ENCODE assay signal across 9 mouse cellular contexts in the genomic region with DNA sequence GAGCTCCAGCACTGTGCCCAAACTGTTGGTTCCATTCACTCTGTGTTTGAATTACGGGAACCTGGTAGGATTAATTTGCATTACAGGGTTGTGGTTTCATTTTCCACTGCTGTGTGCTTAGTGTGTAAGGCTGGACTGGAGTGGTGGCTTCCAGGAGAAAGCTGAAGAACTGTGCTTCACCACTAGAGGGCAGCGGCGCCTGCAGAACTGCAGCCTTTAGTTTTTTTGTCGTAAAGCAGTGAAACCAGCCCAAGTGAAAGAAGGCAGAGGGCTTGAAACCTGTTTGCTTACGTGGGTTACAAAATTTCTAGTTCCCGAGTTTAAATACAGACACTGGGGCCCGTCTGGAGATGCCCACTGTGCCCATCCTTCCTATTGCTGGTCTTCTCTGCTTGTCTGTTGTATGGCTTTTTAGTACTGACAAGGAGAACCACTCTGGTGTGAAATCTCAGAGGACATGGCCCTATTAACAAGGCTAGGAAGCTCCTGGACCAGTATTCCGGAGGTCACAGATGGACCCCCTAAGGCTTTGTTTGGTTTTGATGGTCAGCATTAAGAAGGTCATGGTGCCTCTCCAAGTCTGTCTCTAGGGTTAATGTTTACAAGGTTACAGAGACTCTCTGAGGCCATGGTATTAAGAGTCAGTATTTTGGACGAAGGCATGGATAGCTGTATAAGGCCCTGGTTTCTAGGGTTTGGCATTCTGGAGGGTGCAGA. TPM values are rescaled to one million over a fixed set of nuclear protein-coding genes. Genes with fewer than 3 reads are reported as not detected.
DNase-seq lines count a peak whose midpoint lies in the region; ATAC-seq and TF ChIP-seq lines count a peak whose summit lies in the region.
"Had no signal": no experiment of that assay in that cellular context is flagged by ENCODE, and none has a peak within 500 bp of the region (broad histone marks: within the 10 kb centered on the region; RNA-seq: fewer than 3 reads in every experiment).

No protein-coding gene starts in this region.

- no peak for TF ChIP-seq POLR2A in testis, adult 2 months (IDR thresholded peaks at IDR 0.05; ENCODE audit: control insufficient read depth, low read depth, low read length)

- H3K4me2 ChIP-seq in kidney, embryonic 15.5 days: no peak overlapping the region
- H3K4me2 ChIP-seq in forebrain, postnatal 0 days (ENCODE audit: low read depth): no peak overlapping the region
- no peak overlapping the region for H3K4me2 ChIP-seq in intestine, embryonic 16.5 days (ENCODE audit: low read depth, low read length)
- H3K4me2 ChIP-seq: embryonic facial prominence, embryonic 15.5 days had no signal

- H3K4me1 ChIP-seq in kidney, embryonic 15.5 days: no peaks in the 10 kb centered on the region
- no peaks in the 10 kb centered on the region for H3K4me1 ChIP-seq in forebrain, postnatal 0 days (ENCODE audit: insufficient read depth)
- no peaks in the 10 kb centered on the region for H3K4me1 ChIP-seq in intestine, embryonic 16.5 days (ENCODE audit: control insufficient read depth, insufficient read depth, low read length)
- H3K4me1 ChIP-seq in testis, adult 2 months (ENCODE audit: control insufficient read depth, insufficient read depth, low read length): peaks cover 6% of the 10 kb centered on the region
- H3K4me1 ChIP-seq: embryonic facial prominence, embryonic 15.5 days had no signal

- DNase-seq in kidney, adult 11 months: peak; percentile 34
- DNase-seq in c-Kit-positive CD71-positive TER-119-negative erythroid progenitor cells, embryonic 14.5 days (ENCODE audit: low read depth): peak; percentile 40
- DNase-seq in forebrain, postnatal 0 days: peak; percentile 89
- DNase-seq in left cerebral cortex, postnatal 4 days: peak; percentile 77
- DNase-seq in natural killer cell, adult 2 months (ENCODE audit: low spot score in 2 of 2): peak; percentile 57 to 64

- no peak for ATAC-seq in kidney, embryonic 15.5 days (replicated peaks; ENCODE audit: low FRiP score)
- peak; percentile 64; the same call in 1 of the 2 replicates for ATAC-seq in forebrain, postnatal 0 days
- ATAC-seq in intestine, embryonic 16.5 days: peak; percentile 40

- H3K9me3 ChIP-seq in kidney, embryonic 15.5 days (replicated peaks): no peaks in the 10 kb centered on the region
- no peaks in the 10 kb centered on the region for H3K9me3 ChIP-seq in forebrain, postnatal 0 days (ENCODE audit: low read length)
- no peaks in the 10 kb centered on the region for H3K9me3 ChIP-seq in intestine, embryonic 16.5 days (ENCODE audit: control insufficient read depth, low read length)
- H3K9me3 ChIP-seq: embryonic facial prominence, embryonic 15.5 days had no signal

- no peaks in the 10 kb centered on the region for H3K27me3 ChIP-seq in kidney, embryonic 15.5 days
- no peaks in the 10 kb centered on the region for H3K27me3 ChIP-seq in forebrain, postnatal 0 days (ENCODE audit: insufficient read depth, low read length)
- H3K27me3 ChIP-seq in intestine, embryonic 16.5 days (replicated peaks; ENCODE audit: control insufficient read depth, insufficient read depth, low read length): no peaks in the 10 kb centered on the region
- H3K27me3 ChIP-seq in testis, adult 2 months (ENCODE audit: control insufficient read depth, insufficient read depth, low read length): no peaks in the 10 kb centered on the region
- H3K27me3 ChIP-seq: embryonic facial prominence, embryonic 15.5 days had no signal

- WGBS in kidney, embryonic 15.5 days: 34% methylated on average over 9 of the region's 9 CpGs
- 31% methylated on average over 9 of the region's 9 CpGs for WGBS in forebrain, postnatal 0 days
- 27% methylated on average over 9 of the region's 9 CpGs for WGBS in intestine, embryonic 16.5 days

- intact Hi-C loops in left cerebral cortex, postnatal 4 days (cut with DNase I): loop anchor here (5.0 to 10.0 kb wide), 2 partner anchors 119 to 331 kb away; no protein-coding TSS in a partner anchor

- H3K9ac ChIP-seq in kidney, embryonic 15.5 days: no peak overlapping the region
- H3K9ac ChIP-seq in forebrain, postnatal 0 days: no peak overlapping the region
- H3K9ac ChIP-seq in intestine, embryonic 16.5 days (ENCODE audit: low read depth, low read length): no peak overlapping the region
- H3K9ac ChIP-seq: embryonic facial prominence, embryonic 15.5 days had no signal

- peaks cover 19% of the 10 kb centered on the region for H3K36me3 ChIP-seq in kidney, embryonic 15.5 days
- peaks cover 31% of the 10 kb centered on the region for H3K36me3 ChIP-seq in forebrain, postnatal 0 days (ENCODE audit: insufficient read depth)
- 0 out of 2 replicates have a peak, but pooled peaks cover 3% of the 10 kb centered on the region for H3K36me3 ChIP-seq in intestine, embryonic 16.5 days (ENCODE audit: control insufficient read depth, insufficient read depth, low read length)
- H3K36me3 ChIP-seq in testis, adult 2 months (ENCODE audit: control insufficient read depth, insufficient read depth, low read length): peaks cover 2% of the 10 kb centered on the region; the same call in 1 of the 2 replicates

- TF ChIP-seq CTCF in forebrain, postnatal 0 days (IDR thresholded peaks at IDR 0.05; ENCODE audit: low read depth): peak; percentile 95
- peak; percentile 83; the same call in 1 of the 2 replicates for TF ChIP-seq CTCF in testis, adult 2 months (IDR thresholded peaks at IDR 0.05; ENCODE audit: control insufficient read depth, insufficient read depth, insufficient replicate concordance, low read depth, low read length)

- H3K4me3 ChIP-seq in kidney, embryonic 15.5 days (replicated peaks): no peak overlapping the region
- no peak overlapping the region for H3K4me3 ChIP-seq in forebrain, postnatal 0 days (ENCODE audit: low read depth, low read length)
- H3K4me3 ChIP-seq in intestine, embryonic 16.5 days (ENCODE audit: low read length): no peak overlapping the region
- no peak overlapping the region for H3K4me3 ChIP-seq in testis, adult 2 months (ENCODE audit: control insufficient read depth, low read depth, low read length)
- H3K4me3 ChIP-seq: embryonic facial prominence, embryonic 15.5 days had no signal

- H3K27ac ChIP-seq in kidney, embryonic 15.5 days: no peak overlapping the region
- no peak overlapping the region for H3K27ac ChIP-seq in forebrain, postnatal 0 days (ENCODE audit: low read depth, low read length)
- H3K27ac ChIP-seq in intestine, embryonic 16.5 days (ENCODE audit: low read length): no peak overlapping the region
- no peak overlapping the region for H3K27ac ChIP-seq in testis, adult 2 months (ENCODE audit: control insufficient read depth, insufficient read depth, low read depth, low read length)
- H3K27ac ChIP-seq: embryonic facial prominence, embryonic 15.5 days had no signal

RNA-seq across cellular contexts. Expression of a gene that starts 24.1 kb away (rescaled TPM):
- 33.9 and 37.4 TPM in 2 replicates for polyA plus RNA-seq in kidney, embryonic 15.5 days (2015; fragmentation: Nextera tagmentation; extraction: Ambion mirVana)
- total RNA-seq in forebrain, postnatal 0 days (2014; rRNA removed): 75.3 and 90.8 TPM in 2 replicates
- polyA plus RNA-seq in forebrain, postnatal 0 days (2015; fragmentation: Nextera tagmentation; extraction: Ambion mirVana): 49.3 and 56.5 TPM in 2 replicates
- 35.3 and 36.7 TPM in 2 replicates for polyA plus RNA-seq in intestine, embryonic 16.5 days (2015; fragmentation: Nextera tagmentation; extraction: Ambion mirVana)
- 10 to 100 TPM; 68.4 to 75.2 TPM for total RNA-seq in left cerebral cortex, postnatal 4 days (2021)
- polyA plus RNA-seq in testis, adult 2 months (2012; rRNA removed): 22.4 and 23.4 TPM in 2 replicates

RNA-seq across cellular contexts. Expression of a gene that starts 41.1 kb away (rescaled TPM):
- 2.6 and 2.7 TPM in 2 replicates for polyA plus RNA-seq in kidney, embryonic 15.5 days (2015; fragmentation: Nextera tagmentation; extraction: Ambion mirVana)
- total RNA-seq in forebrain, postnatal 0 days (2014; rRNA removed): 2.9 and 3.3 TPM in 2 replicates
- 2.8 and 3.1 TPM in 2 replicates for polyA plus RNA-seq in forebrain, postnatal 0 days (2015; fragmentation: Nextera tagmentation; extraction: Ambion mirVana)
- polyA plus RNA-seq in intestine, embryonic 16.5 days (2015; fragmentation: Nextera tagmentation; extraction: Ambion mirVana): 1.6 and 1.8 TPM in 2 replicates
- total RNA-seq in left cerebral cortex, postnatal 4 days (2021): 1 to 10 TPM; 4.9 to 5.7 TPM
- 0.09 and 0.11 TPM in 2 replicates for polyA plus RNA-seq in testis, adult 2 months (2012; rRNA removed)

RNA-seq across cellular contexts. Expression of a gene that starts 43.3 kb away (rescaled TPM):
- 0.67 and 0.77 TPM in 2 replicates for polyA plus RNA-seq in kidney, embryonic 15.5 days (2015; fragmentation: Nextera tagmentation; extraction: Ambion mirVana)
- 0.08 and 0.14 TPM in 2 replicates for total RNA-seq in forebrain, postnatal 0 days (2014; rRNA removed)
- polyA plus RNA-seq in forebrain, postnatal 0 days (2015; fragmentation: Nextera tagmentation; extraction: Ambion mirVana): 0.05 and 0.18 TPM in 2 replicates
- polyA plus RNA-seq in intestine, embryonic 16.5 days (2015; fragmentation: Nextera tagmentation; extraction: Ambion mirVana): 0.50 and 0.62 TPM in 2 replicates
- not detected for total RNA-seq in left cerebral cortex, postnatal 4 days (2021)
- 0.23 and 0.65 TPM in 2 replicates for polyA plus RNA-seq in testis, adult 2 months (2012; rRNA removed)

RNA-seq across cellular contexts. Expression of a gene that starts 54.7 kb away (rescaled TPM):
- polyA plus RNA-seq in kidney, embryonic 15.5 days (2015; fragmentation: Nextera tagmentation; extraction: Ambion mirVana): 8.7 and 9.9 TPM in 2 replicates
- total RNA-seq in forebrain, postnatal 0 days (2014; rRNA removed): 19.0 and 19.7 TPM in 2 replicates
- polyA plus RNA-seq in forebrain, postnatal 0 days (2015; fragmentation: Nextera tagmentation; extraction: Ambion mirVana): 7.0 and 8.2 TPM in 2 replicates
- 3.8 and 5.3 TPM in 2 replicates for polyA plus RNA-seq in intestine, embryonic 16.5 days (2015; fragmentation: Nextera tagmentation; extraction: Ambion mirVana)
- 10 to 100 TPM; 17.9 to 18.1 TPM for total RNA-seq in left cerebral cortex, postnatal 4 days (2021)
- polyA plus RNA-seq in testis, adult 2 months (2012; rRNA removed): 7.1 and 8.0 TPM in 2 replicates

Comparison
In these comparisons a context has a peak if more than half of its experiments do, and no peak if none do; other contexts are left out.
1. DNase-seq: peak in every context shown above with its lines; median percentile 89 in forebrain, postnatal 0 days; 77 in left cerebral cortex, postnatal 4 days; 60 in natural killer cell, adult 2 months; 40 in c-Kit-positive CD71-positive TER-119-negative erythroid progenitor cells, embryonic 14.5 days; 34 in kidney, adult 11 months.